Mouse (Mus musculus) lung, adult 18-20 months (tissue): ENCODE data around the gene Dgke.

Source experiments
- DNase-seq, 2 experiments: peaks; one replicate each; pipeline ENCODE4 v3.0.0; 2022; ENCODE audit warnings: mixed read lengths in 2 of 2

The Dgke gene

GRCm38 (mm10) chr11:89031189-89031588 lies 35.5 kb downstream of the Dgke start:
- no peak for DNase-seq

- DNase-seq, result no peak
Observed at GRCm38 (mm10) chr11:89030552-89030951, 36.1 kb downstream of the Dgke start.

- DNase-seq, result peak; percentile 74 to 76
Observed at GRCm38 (mm10) chr11:89028871-89029405, 37.7 kb downstream of the Dgke start.

GRCm38 (mm10) chr11:89027955-89028361 lies 38.7 kb downstream of the Dgke start:
- DNase-seq, result peak; percentile 72 to 74

GRCm38 (mm10) chr11:89026117-89026516 lies 40.5 kb downstream of the Dgke start:
- DNase-seq, result peak in 1 of 2 experiments; percentile 42

- DNase-seq, result no peak
Observed at GRCm38 (mm10) chr11:89025603-89026002, 41.0 kb downstream of the Dgke start.

- peak; percentile 84 to 90 for DNase-seq
Observed at GRCm38 (mm10) chr11:89024181-89024881, 42.3 kb downstream of the Dgke start.

GRCm38 (mm10) chr11:89023477-89023876 lies 43.2 kb downstream of the Dgke start:
- DNase-seq, result no peak

GRCm38 (mm10) chr11:89022120-89022731 lies 44.4 kb downstream of the Dgke start:
- peak in 1 of 2 experiments; percentile 23 for DNase-seq

GRCm38 (mm10) chr11:89021687-89022086 lies 45.0 kb downstream of the Dgke start:
- DNase-seq, result no peak

GRCm38 (mm10) chr11:89020681-89021305 lies 45.9 kb downstream of the Dgke start:
- DNase-seq, result no peak

- DNase-seq, result no peak
Observed at GRCm38 (mm10) chr11:89017514-89018182, 49.0 kb downstream of the Dgke start.

- no peak for DNase-seq
Observed at GRCm38 (mm10) chr11:89012241-89012640, 54.4 kb downstream of the Dgke start.

- DNase-seq, result peak in 1 of 2 experiments; percentile 67
Observed at GRCm38 (mm10) chr11:89009496-89009895, 57.2 kb downstream of the Dgke start.

GRCm38 (mm10) chr11:89009066-89009465 lies 57.6 kb downstream of the Dgke start:
- DNase-seq, result no peak

GRCm38 (mm10) chr11:89007582-89007981 lies 59.1 kb downstream of the Dgke start:
- DNase-seq, result no peak

GRCm38 (mm10) chr11:89006404-89006803 lies 60.2 kb downstream of the Dgke start:
- no peak for DNase-seq

GRCm38 (mm10) chr11:89005473-89005872 lies 61.2 kb downstream of the Dgke start:
- no peak for DNase-seq

GRCm38 (mm10) chr11:89003726-89004125 lies 62.9 kb downstream of the Dgke start:
- no peak for DNase-seq

GRCm38 (mm10) chr11:89003078-89003477 lies 63.6 kb downstream of the Dgke start:
- no peak for DNase-seq

- DNase-seq, result no peak
Observed at GRCm38 (mm10) chr11:89002621-89003020, 64.0 kb downstream of the Dgke start.

GRCm38 (mm10) chr11:89002068-89002467 lies 64.6 kb downstream of the Dgke start:
- DNase-seq, result no peak

GRCm38 (mm10) chr11:89001569-89001968 lies 65.1 kb downstream of the Dgke start:
- DNase-seq, result no peak
